Mouse (Mus musculus) adrenal gland, postnatal 36 days (tissue): ENCODE data around the gene Neurl1b. TPM values are rescaled to one million over a fixed set of nuclear protein-coding genes. Genes with fewer than 3 reads are reported as not detected.

Experiments used
- DNase-seq, 2 experiments: peaks; one replicate each; pipeline ENCODE4 v3.0.0; 2021; ENCODE audit warnings: mixed read lengths in 1 of 2
- total RNA-seq, 2 experiments: library from RNA; stranded (reverse); gene quantifications; 2 replicates each; pipeline ENCODE4 v1.2.3; 2021

Gene Neurl1b
- total RNA-seq, 2 experiments from 2014 or later: 43.0 to 57.4 TPM

DNA sequence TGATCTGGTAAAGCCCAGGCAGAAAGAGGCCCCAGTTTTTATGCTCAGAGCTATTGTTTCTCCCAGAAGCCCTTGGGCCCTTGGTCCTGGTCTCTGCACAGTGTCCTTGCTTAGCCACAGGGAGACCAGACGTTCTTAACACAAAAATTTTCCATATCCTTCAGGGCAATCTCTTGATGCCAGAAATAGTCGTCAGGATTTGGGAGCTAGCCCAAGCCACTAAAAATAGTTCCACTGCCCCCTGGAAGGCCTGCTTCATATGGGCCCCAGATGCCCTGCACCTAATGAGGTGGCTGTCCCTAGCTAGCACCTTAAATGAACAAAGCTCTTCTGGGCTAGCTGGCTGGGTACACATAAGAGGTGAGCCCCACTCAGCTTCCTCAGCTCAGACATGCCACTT is 76.3 kb downstream of the Neurl1b start:
- DNase-seq: no peak

- no peak for DNase-seq
These were observed 77.6 kb downstream of the Neurl1b start for GRCm38 (mm10) chr17:26492246-26492645.

GRCm38 (mm10) chr17:26494642-26495468 is 80.2 kb downstream of the Neurl1b start:
- DNase-seq: no peak

Other genes with a start within 250 kb of the Neurl1b start
- 1 to 10 TPM in 1 of 2 experiments, under 1 TPM in 1; 0.72 to 1.3 TPM for gene Pdia2, start 215.7 kb upstream of the Neurl1b start, total RNA-seq
- gene Rgs11, start 211.9 kb upstream of the Neurl1b start, total RNA-seq: 10 to 100 TPM; 29.6 to 35.1 TPM
- gene Arhgdig, start 207.0 kb upstream of the Neurl1b start, total RNA-seq: 10 to 100 TPM; 10.4 TPM
- gene Fam234a, start 170.6 kb upstream of the Neurl1b start, total RNA-seq: 100 to 1,000 TPM; 107 to 126 TPM
- 10 to 100 TPM; 50.0 to 74.6 TPM for gene Luc7l, start 161.9 kb upstream of the Neurl1b start, total RNA-seq
- 100 to 1,000 TPM; 159 to 160 TPM for gene Ergic1, start 146.7 kb downstream of the Neurl1b start, total RNA-seq
- gene Dusp1, start 147.3 kb downstream of the Neurl1b start, total RNA-seq: 10 to 100 TPM; 56.9 to 62.5 TPM
- gene Atp6v0e, start 248.4 kb downstream of the Neurl1b start, total RNA-seq: 100 to 1,000 TPM; 193 to 224 TPM